8 mouse cellular contexts compared by ENCODE assay signal in genomic region chr5:72202016-72202415, GRCm38 (mm10). TPM values are rescaled to one million over a fixed set of nuclear protein-coding genes. Genes with fewer than 3 reads are reported as not detected.
DNase-seq lines count a peak whose midpoint lies in the region; ATAC-seq lines count a peak whose summit lies in the region.

No protein-coding gene starts in this region.

- WGBS in midbrain, embryonic 12.5 days: 38% methylated on average over 10 of the region's 10 CpGs
- WGBS in midbrain, embryonic 10.5 days: 30% methylated on average over 10 of the region's 10 CpGs
- WGBS in heart, embryonic 13.5 days: 49% methylated on average over 10 of the region's 10 CpGs

- no peak overlapping the region for H3K4me3 ChIP-seq in midbrain, embryonic 12.5 days
- no peak overlapping the region for H3K4me3 ChIP-seq in midbrain, embryonic 10.5 days
- no peak overlapping the region; the same call in 1 of the 2 replicates for H3K4me3 ChIP-seq in heart, embryonic 13.5 days

- peaks cover 9% of the 10 kb centered on the region; the same call in 1 of the 2 replicates for H3K4me1 ChIP-seq in midbrain, embryonic 12.5 days
- peaks cover 31% of the 10 kb centered on the region for H3K4me1 ChIP-seq in midbrain, embryonic 10.5 days
- H3K4me1 ChIP-seq in heart, embryonic 13.5 days: peaks cover 29% of the 10 kb centered on the region

- no peaks in the 10 kb centered on the region for H3K9me3 ChIP-seq in midbrain, embryonic 12.5 days
- H3K9me3 ChIP-seq in midbrain, embryonic 10.5 days (replicated peaks): no peaks in the 10 kb centered on the region
- no peaks in the 10 kb centered on the region for H3K9me3 ChIP-seq in heart, embryonic 13.5 days

- 0 out of 2 replicates have a peak overlapping the region, but pooled peaks have one; percentile 7 for H3K4me2 ChIP-seq in midbrain, embryonic 12.5 days (replicated peaks)
- H3K4me2 ChIP-seq in heart, embryonic 13.5 days: peak overlapping the region; percentile 36

- no peak for DNase-seq in midbrain, embryonic 10.5 days (ENCODE audit: low spot score)
- DNase-seq in T-cell, adult 2 months (ENCODE audit: low spot score): peak; percentile 68
- peak; percentile 36 for DNase-seq in liver
- peak; percentile 36 for DNase-seq in thymus, postnatal 4 days
- no peak for DNase-seq in embryo, embryonic 11 days

- H3K27ac ChIP-seq in midbrain, embryonic 12.5 days (replicated peaks): no peak overlapping the region
- no peak overlapping the region for H3K27ac ChIP-seq in midbrain, embryonic 10.5 days (replicated peaks)
- no peak overlapping the region for H3K27ac ChIP-seq in heart, embryonic 13.5 days (replicated peaks)

- ATAC-seq in midbrain, embryonic 12.5 days (ENCODE audit: low FRiP score, low read depth): no peak
- no peak for ATAC-seq in heart, embryonic 13.5 days (ENCODE audit: extremely low read depth, insufficient number of reproducible peaks, low FRiP score, low TSS enrichment)
- ATAC-seq in erythroid progenitor cell, adult 5-6 weeks (replicated peaks; ENCODE audit: low FRiP score, poor library complexity, severe bottlenecking): no peak

- peaks cover 7% of the 10 kb centered on the region; the same call in 1 of the 2 replicates for H3K27me3 ChIP-seq in midbrain, embryonic 12.5 days
- H3K27me3 ChIP-seq in midbrain, embryonic 10.5 days (ENCODE audit: low read depth, poor library complexity, severe bottlenecking): peaks cover 9% of the 10 kb centered on the region
- H3K27me3 ChIP-seq in heart, embryonic 13.5 days (replicated peaks): no peaks in the 10 kb centered on the region

- H3K36me3 ChIP-seq in midbrain, embryonic 12.5 days: no peaks in the 10 kb centered on the region
- no peaks in the 10 kb centered on the region for H3K36me3 ChIP-seq in midbrain, embryonic 10.5 days
- no peaks in the 10 kb centered on the region for H3K36me3 ChIP-seq in heart, embryonic 13.5 days

- no peak overlapping the region for H3K9ac ChIP-seq in midbrain, embryonic 12.5 days (replicated peaks)
- H3K9ac ChIP-seq in heart, embryonic 13.5 days: no peak overlapping the region

RNA-seq across cellular contexts. Expression of gene Commd8, which starts 34.0 kb away (rescaled TPM):
- polyA plus RNA-seq in midbrain, embryonic 12.5 days (2016; fragmentation: Nextera tagmentation; extraction: Ambion mirVana): 162 and 164 TPM in 2 replicates
- polyA plus RNA-seq in midbrain, embryonic 10.5 days (2016; fragmentation: Nextera tagmentation; extraction: Ambion mirVana): 155 and 165 TPM in 2 replicates
- polyA plus RNA-seq in heart, embryonic 13.5 days (2015; fragmentation: Nextera tagmentation; extraction: Ambion mirVana): 102 and 109 TPM in 2 replicates
- 54.1 and 80.5 TPM in 2 replicates for total RNA-seq in erythroid progenitor cell, adult 5-6 weeks (2015; ENCODE audit: low replicate concordance)
- 18.4 and 38.5 TPM in 2 replicates for total RNA-seq in erythroid progenitor cell, adult 5-6 weeks (2017; ENCODE audit: low replicate concordance)

Comparison
In these comparisons a context has a peak if more than half of its experiments do, and no peak if none do; other contexts are left out.
1. DNase-seq: peak in T-cell, adult 2 months (single experiment), liver (single experiment) and thymus, postnatal 4 days (single experiment); none in midbrain, embryonic 10.5 days (single experiment) and embryo, embryonic 11 days (single experiment).